17 mouse cellular contexts compared by ENCODE assay signal in genomic region chr5:130895991-130896390, GRCm38 (mm10).
DNase-seq lines count a peak whose midpoint lies in the region; ATAC-seq and TF ChIP-seq lines count a peak whose summit lies in the region.
"Had no signal": no experiment of that assay in that cellular context is flagged by ENCODE, and none has a peak within 500 bp of the region (broad histone marks: within the 10 kb centered on the region; RNA-seq: fewer than 3 reads in every experiment).

No protein-coding gene starts in this region.

- no peak for TF ChIP-seq POLR2A in kidney, adult 2 months (IDR thresholded peaks at IDR 0.05; ENCODE audit: low read depth, low read length)

- no peak overlapping the region for H3K9ac ChIP-seq in midbrain, postnatal 0 days (replicated peaks; ENCODE audit: low read length, poor library complexity, severe bottlenecking)
- H3K9ac ChIP-seq in midbrain, embryonic 14.5 days (replicated peaks; ENCODE audit: low read length) = no peak overlapping the region
- H3K9ac ChIP-seq: limb, embryonic 15.5 days had no signal

- no peaks in the 10 kb centered on the region for H3K27me3 ChIP-seq in kidney, adult 2 months (replicated peaks; ENCODE audit: control insufficient read depth, insufficient read depth, low read length)
- no peaks in the 10 kb centered on the region for H3K27me3 ChIP-seq in midbrain, postnatal 0 days (ENCODE audit: insufficient read depth, low read length)
- no peaks in the 10 kb centered on the region for H3K27me3 ChIP-seq in midbrain, embryonic 14.5 days (ENCODE audit: control insufficient read depth, insufficient read depth, low read length)
- H3K27me3 ChIP-seq: limb, embryonic 15.5 days had no signal

- H3K4me3 ChIP-seq in kidney, adult 2 months (ENCODE audit: insufficient read depth, low read depth, low read length) = no peak overlapping the region
- H3K4me3 ChIP-seq in midbrain, postnatal 0 days (ENCODE audit: low read depth, low read length) = no peak overlapping the region
- H3K4me3 ChIP-seq in midbrain, embryonic 14.5 days (replicated peaks; ENCODE audit: low read depth, low read length) = no peak overlapping the region
- H3K4me3 ChIP-seq: limb, embryonic 15.5 days; myocyte had no signal

- H3K4me1 ChIP-seq in kidney, adult 2 months (ENCODE audit: control insufficient read depth, insufficient read depth, low read length) = 0 out of 2 replicates have a peak, but pooled peaks cover 4% of the 10 kb centered on the region
- H3K4me1 ChIP-seq in midbrain, postnatal 0 days (ENCODE audit: insufficient read depth, low read length) = no peaks in the 10 kb centered on the region
- H3K4me1 ChIP-seq in midbrain, embryonic 14.5 days (ENCODE audit: control insufficient read depth, insufficient read depth, low read length) = no peaks in the 10 kb centered on the region

- WGBS in kidney, adult 2 months = 97% methylated on average over 3 of the region's 3 CpGs
- WGBS in midbrain, postnatal 0 days = 96% methylated on average over 3 of the region's 3 CpGs
- WGBS in midbrain, embryonic 14.5 days = 95% methylated on average over 3 of the region's 3 CpGs

- no peak for ATAC-seq in midbrain, postnatal 0 days (ENCODE audit: low FRiP score)
- no peak for ATAC-seq in midbrain, embryonic 14.5 days (ENCODE audit: low FRiP score, low TSS enrichment)
- ATAC-seq in cerebellum, adult (ENCODE audit: insufficient number of reproducible peaks, low FRiP score, low TSS enrichment) = no peak

- no peak overlapping the region for H3K4me2 ChIP-seq in midbrain, postnatal 0 days (ENCODE audit: low read depth, low read length, poor library complexity, severe bottlenecking)
- no peak overlapping the region for H3K4me2 ChIP-seq in midbrain, embryonic 14.5 days (ENCODE audit: low read length)
- H3K4me2 ChIP-seq: limb, embryonic 15.5 days; midbrain, embryonic 11.5 days had no signal

- H3K36me3 ChIP-seq in kidney, adult 2 months (ENCODE audit: control insufficient read depth, insufficient read depth, low read length) = no peaks in the 10 kb centered on the region
- H3K36me3 ChIP-seq in midbrain, postnatal 0 days (ENCODE audit: insufficient read depth, low read length) = no peaks in the 10 kb centered on the region
- no peaks in the 10 kb centered on the region for H3K36me3 ChIP-seq in midbrain, embryonic 14.5 days (ENCODE audit: control insufficient read depth, insufficient read depth, low read length)
- H3K36me3 ChIP-seq: limb, embryonic 15.5 days had no signal

- 0 out of 2 replicates have a peak, but pooled peaks have one; percentile 11 for TF ChIP-seq CTCF in kidney, adult 2 months (conservative IDR thresholded peaks at IDR 0.05; ENCODE audit: insufficient read depth, insufficient read length, low read depth, low read length)
- TF ChIP-seq CTCF in midbrain, postnatal 0 days (IDR thresholded peaks at IDR 0.05) = peak; percentile 49

- H3K27ac ChIP-seq in kidney, adult 2 months (ENCODE audit: insufficient read depth, low read depth, low read length) = no peak overlapping the region
- no peak overlapping the region for H3K27ac ChIP-seq in midbrain, postnatal 0 days (ENCODE audit: low read depth, low read length)
- H3K27ac ChIP-seq in midbrain, embryonic 14.5 days (replicated peaks; ENCODE audit: low read depth, low read length) = no peak overlapping the region
- H3K27ac ChIP-seq: limb, embryonic 15.5 days had no signal

- DNase-seq in kidney, adult 2 months = no peak
- no peak for DNase-seq in kidney, adult 8-10 months
- no peak for DNase-seq in midbrain, postnatal 0 days (ENCODE audit: low spot score)
- DNase-seq in midbrain, embryonic 14.5 days = no peak
- DNase-seq in R1 (ENCODE audit: low read depth, low spot score) = peak; percentile 51
- DNase-seq in testis, postnatal 10 days (ENCODE audit: low spot score) = peak; percentile 53
- DNase-seq in yolk sac, embryonic 10.5 days (ENCODE audit: low spot score) = no peak
- DNase-seq: adrenal gland, adult 8-10 months; cerebellum, postnatal 10 days; gastrocnemius, postnatal 10 days; heart, postnatal 14 days; layer of hippocampus, adult 9-11 months; thymus, adult 18-20 months had no signal

- no peaks in the 10 kb centered on the region for H3K9me3 ChIP-seq in midbrain, postnatal 0 days (ENCODE audit: low read length)
- H3K9me3 ChIP-seq in midbrain, embryonic 14.5 days (ENCODE audit: control insufficient read depth, low read length) = no peaks in the 10 kb centered on the region
- H3K9me3 ChIP-seq: limb, embryonic 15.5 days had no signal

Comparison
In these comparisons a context has a peak if more than half of its experiments do, and no peak if none do; other contexts are left out.
1. DNase-seq: peak in R1 (single experiment) and testis, postnatal 10 days (single experiment); none in kidney, adult 2 months (single experiment), kidney, adult 8-10 months (0 of 2), midbrain, postnatal 0 days (single experiment), midbrain, embryonic 14.5 days (single experiment) and yolk sac, embryonic 10.5 days (single experiment).